Mouse (Mus musculus) liver, embryonic 14.5 days (tissue): ENCODE measurements around the gene Gnb4.

ENCODE experiments used
- CTCF ChIP-seq: IDR thresholded peaks from 2 replicates; pipeline ENCODE4 v1.5.1; 2016; ENCODE audit warnings: antibody characterized with exemption, low read depth, control low read depth
- EP300 ChIP-seq: IDR thresholded peaks from 2 replicates; pipeline ENCODE4 v1.6.1; 2016; ENCODE audit warnings: antibody characterized with exemption, low read depth

- TF ChIP-seq CTCF (no peak), EP300 (no peak)
These were observed at the start of gene Gnb4 for GRCm38 (mm10) chr3:32616331-32617052.
